Mouse (Mus musculus) induced T-regulatory cell, adult 2 months (primary cell): ENCODE measurements around the gene Lpcat2.

Experiments
- DNase-seq: peaks from one replicate; pipeline ENCODE4 v3.0.0-alpha.2; 2012; ENCODE audit warnings: low read depth

The Lpcat2 gene

DNA sequence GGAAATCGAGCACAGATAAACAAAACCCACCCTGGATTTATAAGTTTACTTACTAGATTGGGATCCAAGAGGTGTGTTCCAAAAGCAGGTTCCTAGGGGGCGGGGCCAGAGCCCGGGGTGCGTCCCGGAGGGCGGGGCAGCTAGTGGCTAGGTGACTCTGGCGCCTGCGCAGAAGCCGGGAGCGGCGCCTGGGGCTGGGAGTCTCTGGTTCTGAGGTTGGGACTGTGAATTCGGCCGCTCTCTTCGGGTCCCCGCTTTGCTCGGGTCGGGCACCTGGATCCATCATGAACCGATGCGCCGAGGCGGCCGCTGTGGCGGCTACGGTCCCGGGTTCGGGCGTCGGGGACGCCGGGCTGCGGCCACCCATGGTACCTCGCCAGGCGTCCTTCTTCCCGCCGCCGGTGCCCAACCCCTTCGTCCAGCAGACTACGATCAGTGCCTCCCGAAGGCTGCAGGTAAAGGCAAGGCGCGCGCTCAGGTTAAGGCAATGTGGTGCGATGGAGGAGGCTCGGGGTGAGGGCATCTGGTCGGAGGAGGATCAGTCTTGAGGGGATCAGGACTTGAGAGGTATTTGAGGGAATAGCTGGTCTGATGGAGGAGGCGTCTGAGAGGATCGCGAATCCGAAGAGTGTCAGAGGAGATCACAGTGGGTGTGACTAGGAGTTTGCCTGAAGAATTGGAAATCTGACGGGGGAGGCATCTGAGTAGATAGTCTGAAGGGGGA, at the start of gene Lpcat2:
Gene Lpcat2, plus strand, starts transcription at position 169 of the 724 bp plus-strand sequence.
- peak; percentile 4 for DNase-seq

DNA sequence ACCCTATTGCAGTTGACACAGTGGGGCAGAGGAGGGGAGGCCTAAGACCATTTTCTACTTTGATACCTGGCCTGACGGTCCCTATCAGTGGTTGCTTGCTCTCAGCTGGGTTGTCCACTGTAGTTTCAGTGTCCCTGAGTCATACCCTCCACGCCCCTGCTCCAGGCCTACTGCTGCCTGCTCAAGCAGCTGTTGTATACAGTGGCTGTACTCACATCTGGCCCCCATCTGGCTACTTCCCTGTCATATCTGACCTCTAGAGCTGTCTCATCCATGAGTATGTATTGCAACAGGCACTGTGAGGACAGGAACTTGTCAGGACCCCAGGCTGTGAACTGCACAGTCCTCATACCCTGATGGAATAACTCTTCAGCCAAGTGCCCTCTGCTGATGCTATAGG, 42.4 kb upstream of the Lpcat2 start:
- no peak for DNase-seq

DNA sequence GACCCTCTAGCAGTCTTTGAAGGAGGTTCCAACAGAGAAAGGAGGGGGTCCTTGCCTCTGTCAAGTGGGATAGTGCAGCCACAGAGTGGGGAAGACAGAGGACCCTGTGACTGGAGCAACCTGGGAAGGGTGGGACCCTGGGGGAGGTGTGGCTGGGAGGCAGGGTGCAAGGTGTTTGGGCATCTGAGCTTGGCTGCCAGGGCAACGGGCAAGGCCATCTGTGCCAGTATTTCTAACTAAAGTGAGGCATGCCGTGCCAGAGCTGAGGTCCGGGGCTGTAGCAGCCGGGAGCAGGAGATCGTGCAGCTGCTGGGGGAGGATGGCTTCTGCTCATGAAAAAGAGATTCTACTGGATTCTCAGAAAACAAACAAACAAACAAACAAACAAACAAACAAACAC, 39.5 kb upstream of the Lpcat2 start:
- DNase-seq, result no peak

DNA sequence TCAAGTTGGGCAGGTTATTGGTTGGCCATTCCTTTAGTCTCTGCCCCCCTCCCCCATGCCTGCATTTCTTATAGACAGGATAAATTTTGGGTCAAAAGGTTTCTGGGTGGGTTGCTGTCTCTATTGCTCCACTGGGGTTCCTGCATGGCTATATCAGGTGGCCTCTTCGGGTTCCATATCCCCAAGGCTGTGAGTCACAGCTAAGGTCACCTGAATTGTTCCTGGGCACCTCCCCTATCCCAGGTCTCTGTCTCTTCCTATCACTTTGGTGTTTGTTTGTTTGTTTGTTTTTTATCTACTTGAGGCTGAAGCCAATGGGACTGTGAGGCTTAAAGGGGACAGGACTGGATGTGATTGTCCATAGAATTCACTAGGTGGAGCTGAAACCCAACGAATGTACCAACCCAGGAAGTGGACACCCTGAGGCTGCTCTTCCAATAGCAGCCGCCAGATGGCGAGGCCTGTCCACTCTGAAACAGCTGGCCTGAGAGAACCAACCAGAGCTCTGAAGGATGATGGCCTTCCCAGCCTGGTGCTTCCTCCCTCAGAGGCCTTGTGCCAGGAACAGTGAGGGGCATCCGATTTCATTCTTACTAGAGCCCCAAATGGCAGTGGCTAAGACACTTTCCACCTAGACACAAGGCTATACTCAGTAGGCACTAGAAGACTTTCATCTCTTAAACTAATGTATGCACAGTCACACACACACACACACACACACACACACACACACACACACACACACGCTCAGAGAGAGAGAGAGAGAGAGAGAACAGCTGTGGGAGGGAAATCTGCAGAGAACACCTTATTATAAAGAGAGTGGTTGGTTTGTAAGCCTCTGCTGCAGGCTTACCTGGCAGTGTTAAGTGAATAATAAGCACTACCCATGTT, 37.0 kb upstream of the Lpcat2 start:
- DNase-seq, result peak; percentile 36

DNA sequence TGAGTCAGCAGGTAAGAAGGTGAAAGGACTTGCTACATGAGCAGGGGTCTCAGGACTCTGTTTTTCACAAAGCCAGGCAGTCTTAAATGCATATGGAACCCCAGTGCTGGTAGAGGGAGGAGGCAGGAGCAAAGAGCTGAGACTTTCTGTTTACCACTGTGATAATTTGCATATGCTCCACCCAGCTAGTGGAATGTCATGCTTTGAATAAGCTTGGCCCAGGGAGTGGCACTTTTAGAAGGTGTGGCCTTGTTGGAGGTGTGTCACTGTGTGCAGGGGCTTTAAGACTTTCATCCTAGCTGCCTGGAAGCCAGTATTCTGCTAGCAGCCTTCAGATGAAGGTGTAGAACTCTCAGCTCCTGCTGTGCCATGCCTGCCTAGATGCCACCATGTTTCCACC, 34.0 kb upstream of the Lpcat2 start:
- no peak for DNase-seq

DNA sequence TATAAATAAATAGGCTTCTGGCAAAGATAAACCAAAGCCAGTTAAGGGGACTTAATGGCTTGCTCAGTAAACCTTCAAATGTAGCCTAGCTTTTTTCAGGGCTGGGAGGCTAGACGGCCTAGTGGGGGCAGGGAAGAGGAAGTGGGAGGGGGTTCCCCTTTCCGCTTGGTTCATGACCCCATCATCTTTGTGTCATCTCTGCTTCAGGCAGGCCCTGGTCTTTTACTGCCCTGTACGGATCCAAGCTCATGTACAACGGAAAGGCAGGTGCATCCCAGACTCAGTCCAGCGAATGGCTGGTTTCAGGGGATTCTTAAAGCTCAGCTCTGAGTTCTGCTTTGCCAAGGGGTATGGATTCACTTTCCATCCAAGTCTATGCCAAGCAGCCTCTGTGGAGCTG, 32.8 kb upstream of the Lpcat2 start:
- DNase-seq, result no peak

DNA sequence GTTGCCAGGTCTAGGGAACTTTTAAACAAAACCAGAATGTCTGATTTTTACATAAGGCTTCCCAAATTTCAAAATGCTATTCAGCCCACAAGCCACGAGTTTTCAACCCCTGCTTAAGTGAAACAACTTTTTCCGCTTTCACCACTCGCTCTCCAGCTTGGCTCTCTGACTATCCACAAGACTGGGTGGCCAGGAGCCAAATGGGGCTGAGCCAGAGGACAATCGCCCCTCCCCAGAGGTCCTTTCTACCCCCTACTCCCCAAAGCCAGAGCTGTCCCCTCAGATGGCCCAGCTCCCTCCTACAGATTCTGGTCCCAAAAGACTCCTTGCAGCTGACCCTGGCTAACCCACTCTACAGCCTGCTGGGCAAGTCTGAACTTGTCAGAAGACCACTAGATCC, 29.1 kb upstream of the Lpcat2 start:
- no peak for DNase-seq

DNA sequence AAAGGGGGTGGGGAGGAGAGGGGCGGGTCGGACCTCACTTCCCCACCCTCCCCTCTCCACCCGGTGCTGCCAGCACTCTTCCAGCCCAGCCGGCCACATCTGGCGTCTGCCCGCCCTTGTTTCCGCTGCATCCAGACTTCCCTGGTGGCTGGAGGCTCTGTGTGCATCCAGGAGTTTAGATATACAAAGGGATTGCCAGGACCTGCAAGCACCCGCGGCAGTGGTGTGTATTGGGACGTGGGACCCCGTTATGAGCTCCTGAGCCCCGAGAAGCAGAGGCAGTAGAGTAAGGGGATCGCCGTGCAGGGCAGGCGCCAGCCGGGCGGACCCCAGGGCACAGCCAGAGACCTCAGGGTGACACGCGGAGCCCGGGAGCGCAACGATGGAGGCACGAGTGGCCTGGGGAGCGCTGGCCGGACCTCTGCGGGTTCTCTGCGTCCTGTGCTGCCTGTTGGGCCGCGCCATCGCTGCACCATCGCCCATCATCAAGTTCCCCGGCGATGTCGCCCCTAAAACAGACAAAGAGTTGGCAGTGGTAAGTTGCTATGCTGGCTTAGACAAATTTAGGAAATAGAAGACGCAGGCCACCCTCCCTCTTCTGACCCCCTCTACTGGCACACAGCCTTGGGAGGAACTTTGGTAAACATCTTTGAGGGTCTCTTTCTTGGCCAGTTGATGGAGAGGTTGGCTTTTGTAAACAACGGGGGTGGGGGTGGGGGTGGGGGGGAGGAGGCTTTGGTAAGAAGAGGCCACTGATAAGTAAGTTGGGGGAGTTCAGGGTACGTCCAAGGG, 27.7 kb upstream of the Lpcat2 start, which contains the start of gene Mmp2:
Gene Mmp2, plus strand, starts transcription at position 49 of the 792 bp plus-strand sequence.
- no peak for DNase-seq

DNA sequence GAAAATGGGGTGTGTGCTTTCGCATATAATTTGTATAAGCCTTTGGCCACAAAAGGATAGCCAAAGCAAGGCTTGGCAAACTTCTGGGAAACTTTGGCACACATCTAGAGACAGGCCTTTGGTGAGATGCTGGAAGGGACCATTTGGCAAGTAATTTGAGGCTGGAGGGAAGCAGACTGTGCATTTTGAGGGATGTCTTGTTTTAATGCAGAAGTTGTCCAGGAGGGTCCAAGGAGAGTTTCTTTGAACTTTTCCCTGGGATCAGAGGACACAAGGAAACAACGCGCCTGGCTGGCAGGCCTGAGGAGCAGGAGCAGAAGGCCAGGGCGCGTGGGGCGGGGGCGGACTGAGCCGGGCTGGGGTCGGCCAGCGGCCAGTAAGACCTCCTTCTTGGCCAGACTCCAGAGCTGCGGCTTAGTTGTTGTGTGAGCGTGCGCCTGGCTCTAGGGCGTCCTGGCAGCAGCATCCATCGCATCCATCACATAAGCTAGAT, 26.8 kb upstream of the Lpcat2 start:
- DNase-seq, result no peak

DNA sequence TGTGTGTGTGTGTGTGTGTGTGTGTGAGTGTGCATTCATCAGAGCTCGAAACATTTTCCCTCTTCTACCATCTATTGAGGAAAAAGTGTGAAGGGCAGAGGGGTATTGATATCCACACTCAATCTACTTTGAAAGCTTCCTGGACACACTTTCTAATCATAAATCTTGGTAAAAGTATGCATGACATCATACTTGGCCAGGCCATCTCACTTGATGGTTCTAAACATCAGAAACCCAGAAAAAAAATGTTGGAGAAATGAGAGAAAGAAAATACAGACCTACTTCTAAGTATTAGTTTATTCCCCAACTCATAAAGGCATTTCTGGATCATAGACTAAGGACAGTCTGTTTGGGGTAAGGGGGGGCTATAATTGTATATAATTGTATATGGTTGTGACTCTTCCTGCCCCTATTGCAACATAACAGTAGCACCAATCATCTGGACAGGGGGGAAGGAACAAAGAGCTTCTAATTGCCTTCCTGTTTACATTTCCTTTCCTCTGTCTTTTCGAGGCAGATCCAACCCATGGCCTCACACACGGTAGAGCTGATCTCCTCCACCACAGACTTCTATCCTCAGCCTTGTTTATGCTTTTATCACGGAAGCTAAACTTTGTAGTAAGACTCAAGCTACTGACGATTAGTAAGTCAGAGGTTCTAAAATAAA, 20.9 kb upstream of the Lpcat2 start:
- DNase-seq, result no peak

DNA sequence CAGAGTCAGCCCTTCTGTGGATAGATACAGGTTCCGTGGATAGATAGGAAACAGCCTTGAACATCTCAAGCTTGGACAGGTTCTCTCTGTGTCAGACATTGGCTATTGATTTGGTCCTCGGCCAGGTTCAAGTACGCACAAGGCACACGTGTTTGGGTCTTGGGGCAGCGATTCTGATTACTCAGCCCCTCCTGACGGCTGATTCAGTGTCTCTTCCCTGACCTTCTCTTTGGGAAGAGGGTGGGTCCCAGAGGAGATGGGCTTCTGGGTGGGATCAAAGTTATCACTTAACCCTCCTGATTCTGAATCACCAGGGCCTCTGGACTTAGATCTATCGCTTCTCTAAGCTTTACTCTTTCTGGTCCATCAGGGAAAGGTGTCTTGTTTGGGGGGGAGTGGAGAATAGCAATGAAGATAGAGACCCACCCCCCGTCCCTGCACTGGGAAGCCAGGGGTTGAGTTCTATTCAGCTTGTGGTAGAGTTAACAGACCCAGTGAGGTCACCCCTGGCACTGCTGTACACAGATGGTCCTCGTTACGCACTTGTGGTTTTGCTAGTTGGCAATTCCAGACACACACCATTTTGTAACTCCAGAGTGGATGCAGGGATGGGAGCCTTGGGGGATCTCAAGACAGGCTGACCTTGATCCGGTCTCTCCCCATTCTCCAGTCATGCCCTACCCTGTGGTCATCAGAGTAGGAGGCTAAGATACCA, 20.2 kb upstream of the Lpcat2 start:
- DNase-seq, result no peak

DNA sequence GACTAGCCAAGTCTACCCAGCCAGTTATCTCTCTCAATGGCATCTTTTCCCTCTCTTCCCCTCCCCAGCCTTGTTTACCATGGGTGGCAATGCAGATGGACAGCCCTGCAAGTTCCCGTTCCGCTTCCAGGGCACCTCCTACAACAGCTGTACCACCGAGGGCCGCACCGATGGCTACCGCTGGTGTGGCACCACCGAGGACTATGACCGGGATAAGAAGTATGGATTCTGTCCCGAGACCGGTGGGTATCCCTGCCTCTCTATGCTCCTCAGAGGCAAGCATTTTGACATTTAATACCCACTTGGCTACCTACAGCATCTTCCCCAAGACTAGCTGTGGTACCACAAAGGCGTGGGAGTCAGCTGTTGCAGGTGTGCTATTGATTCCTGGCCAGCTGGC, 19.2 kb upstream of the Lpcat2 start:
- DNase-seq, result no peak

DNA sequence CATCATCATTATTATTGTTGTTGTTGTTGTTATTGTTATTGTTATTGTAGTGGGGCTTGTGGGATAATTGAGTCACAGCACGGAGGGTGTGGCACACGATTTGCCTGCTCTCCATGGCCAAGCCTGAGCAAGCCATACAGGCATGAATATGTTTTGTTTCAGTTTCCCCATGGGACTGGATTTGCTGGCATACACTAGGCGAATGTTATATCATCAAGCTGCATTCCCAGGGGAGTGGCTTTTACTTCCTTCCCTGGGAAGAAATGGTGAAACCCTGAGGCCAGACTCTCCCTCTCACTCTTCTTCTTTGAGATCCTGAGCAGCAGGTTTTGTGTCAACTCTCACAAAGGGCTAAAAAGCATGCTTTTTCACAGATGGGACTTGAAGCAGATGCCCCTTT, 16.5 kb upstream of the Lpcat2 start:
- DNase-seq, result no peak

DNA sequence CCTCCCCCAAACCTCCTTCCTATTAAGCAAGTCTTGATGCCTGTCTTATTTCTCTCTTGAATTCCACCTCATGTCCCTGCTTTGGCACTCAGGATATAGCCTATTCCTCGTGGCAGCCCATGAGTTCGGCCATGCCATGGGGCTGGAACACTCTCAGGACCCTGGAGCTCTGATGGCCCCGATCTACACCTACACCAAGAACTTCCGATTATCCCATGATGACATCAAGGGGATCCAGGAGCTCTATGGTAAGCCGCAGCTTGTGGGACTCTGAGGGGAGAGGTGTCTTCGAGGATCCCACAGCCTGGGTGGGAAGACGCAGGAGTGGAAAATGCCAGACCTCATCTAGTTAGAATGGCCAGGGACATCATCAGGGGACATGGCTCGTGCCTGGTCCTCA, 16.0 kb upstream of the Lpcat2 start:
- DNase-seq, result no peak

DNA sequence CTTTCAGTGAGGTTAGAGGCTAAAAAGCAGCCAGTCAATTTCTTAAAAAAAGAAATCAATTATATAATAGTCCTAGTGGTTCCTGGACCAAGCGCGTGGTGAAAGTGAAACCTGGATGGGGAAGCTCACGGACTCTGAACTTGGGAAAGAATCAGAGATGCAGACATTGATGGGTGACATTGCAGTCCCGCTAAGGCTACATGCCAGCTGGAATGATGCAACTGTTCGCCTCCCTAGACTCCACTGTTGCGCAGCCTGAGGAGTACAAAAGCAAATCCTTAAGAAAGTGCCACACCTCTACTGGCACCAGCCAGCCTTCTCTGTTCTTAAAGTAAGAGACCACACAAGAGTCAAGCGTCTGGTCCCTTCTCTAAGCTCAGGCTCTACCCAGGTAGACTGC, 15.3 kb upstream of the Lpcat2 start:
- no peak for DNase-seq

DNA sequence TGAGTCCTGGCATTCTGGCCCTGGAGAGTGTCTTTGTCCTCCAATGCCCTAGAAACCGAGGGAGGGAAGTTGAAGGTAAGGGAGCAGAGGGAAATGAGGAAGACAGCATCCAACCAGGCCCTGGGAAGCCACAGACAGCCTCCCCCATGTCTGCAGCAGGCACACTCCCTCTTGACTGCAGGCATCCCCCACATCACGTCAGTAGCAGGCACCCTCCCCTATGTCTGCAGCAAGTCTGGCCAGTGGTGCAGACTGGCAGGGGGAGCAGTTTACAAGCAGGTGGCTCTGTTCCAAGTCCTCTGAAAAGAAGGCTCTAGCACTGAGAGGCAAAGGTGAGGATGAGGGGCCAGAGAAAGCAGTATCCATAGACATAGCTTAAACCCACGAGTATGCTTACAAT, 8.5 kb upstream of the Lpcat2 start:
- no peak for DNase-seq

DNA sequence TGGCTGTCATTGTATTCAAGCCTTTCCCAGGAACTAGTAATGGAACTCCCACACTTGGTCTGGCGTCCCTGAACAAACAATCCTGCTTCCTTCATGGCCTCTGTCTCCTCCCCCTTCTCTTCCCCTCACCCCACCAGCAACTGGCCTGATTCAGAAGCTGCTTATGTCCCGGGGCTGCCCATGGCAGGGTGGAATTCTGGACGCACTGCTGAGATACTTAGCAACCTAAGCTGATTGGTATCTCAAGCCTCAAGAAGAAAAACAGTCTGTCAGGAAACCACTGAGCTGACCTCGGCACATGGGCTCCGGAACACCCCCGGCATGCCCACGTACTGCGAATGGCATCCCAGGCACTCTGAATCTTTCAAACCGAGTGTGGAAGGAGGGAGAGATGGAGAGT, 7.8 kb upstream of the Lpcat2 start:
- DNase-seq, result no peak

DNA sequence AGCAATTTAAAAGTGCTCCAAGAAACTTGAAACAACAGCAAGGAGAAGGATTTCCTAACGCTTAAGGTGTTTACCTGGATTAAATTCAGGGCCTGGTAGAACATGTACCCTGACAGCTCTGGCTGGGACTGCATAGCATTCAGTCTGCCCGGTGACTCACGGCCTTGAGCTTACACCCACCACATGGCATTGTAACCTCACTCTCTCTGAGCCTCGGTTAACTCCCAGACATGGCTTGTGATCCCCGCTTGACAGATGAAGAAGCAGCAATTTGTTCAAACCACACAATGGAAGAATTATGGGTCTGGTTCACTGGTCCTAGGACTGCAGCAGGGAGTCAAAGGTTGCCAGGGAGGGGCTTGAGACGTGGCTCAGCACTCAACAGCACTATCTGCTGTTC, 5.9 kb upstream of the Lpcat2 start:
- DNase-seq, result no peak

DNA sequence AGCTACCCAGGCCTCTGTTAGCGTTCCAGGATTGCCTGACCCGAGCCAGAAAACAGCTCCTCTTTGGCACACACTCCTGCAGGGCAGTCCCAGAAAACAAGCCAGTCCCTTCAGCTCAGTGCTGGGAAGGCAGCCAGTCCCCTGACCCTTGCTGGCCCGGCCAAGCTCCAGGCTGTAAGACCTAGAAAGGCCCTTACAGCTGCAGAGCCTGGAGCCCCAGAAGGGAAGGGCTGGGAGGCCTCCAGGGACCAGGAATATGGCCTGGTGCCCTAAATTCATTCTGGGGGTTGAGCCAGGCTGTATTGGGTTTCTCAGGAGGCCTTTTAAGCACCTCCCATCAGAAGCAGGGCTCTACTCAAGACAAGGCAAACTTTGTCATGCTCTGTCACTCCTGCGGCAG, 4.9 kb upstream of the Lpcat2 start:
- DNase-seq, result no peak

DNA sequence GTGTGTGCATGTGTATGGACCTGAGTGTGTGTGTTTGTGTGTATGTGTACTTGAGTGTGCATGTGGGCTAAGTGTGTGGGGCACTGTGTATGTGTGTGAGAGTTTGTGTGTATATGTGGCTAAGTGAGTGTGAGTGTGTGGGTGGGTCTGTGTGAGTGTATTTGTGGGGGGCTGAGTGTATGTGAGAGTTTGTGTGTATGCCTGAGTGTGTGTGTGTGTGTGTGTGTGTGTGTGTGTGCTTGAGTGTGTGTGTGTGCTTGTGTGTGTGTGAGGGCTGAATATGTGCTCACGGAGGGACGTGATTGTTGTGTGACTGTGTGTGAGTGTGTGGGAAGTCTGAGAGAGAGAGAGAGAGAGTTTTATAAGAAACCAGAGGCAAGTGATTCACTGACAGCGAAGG, 3.8 kb upstream of the Lpcat2 start:
- no peak for DNase-seq
